Mouse (Mus musculus) midbrain, postnatal 0 days (tissue): ENCODE data around the gene Edn1. TPM values are rescaled to one million over a fixed set of nuclear protein-coding genes. Genes with fewer than 3 reads are reported as not detected.

ENCODE experiments used
- ATAC-seq: fragments of 200-750 bp; cut with Nextera tagmentation; 2 replicates; pipeline ENCODE4 v1.8.0; 2017; ENCODE audit warnings: moderate number of reproducible peaks, mild to moderate bottlenecking, moderate TSS enrichment, moderate library complexity; ENCODE audit not compliant: low FRiP score
- DNase-seq: peaks from one replicate; pipeline ENCODE4 v3.0.0-alpha.2; 2015; ENCODE audit warnings: low spot score
- H3K27ac ChIP-seq: fragments of 300-500 bp; sonication (generic); 2 replicates; pipeline ENCODE4 v1.5.1; 2014; ENCODE audit warnings: low read depth, mild to moderate bottlenecking, low read length, mixed read lengths
- H3K27me3 ChIP-seq: fragments of 300-500 bp; sonication (generic); 2 replicates; pipeline ENCODE4 v1.6.1; 2014; ENCODE audit warnings: low read length, control low read depth, mixed read lengths; ENCODE audit not compliant: insufficient read depth
- H3K36me3 ChIP-seq: fragments of 300-500 bp; sonication (generic); 2 replicates; pipeline ENCODE4 v1.6.1; 2014; ENCODE audit warnings: low read length, control low read depth, mixed read lengths; ENCODE audit not compliant: insufficient read depth
- H3K4me1 ChIP-seq: fragments of 300-500 bp; sonication (generic); 2 replicates; pipeline ENCODE4 v1.6.1; 2014; ENCODE audit warnings: mild to moderate bottlenecking, control low read depth, antibody characterized with exemption, low read length, mixed read lengths; ENCODE audit not compliant: insufficient read depth
- H3K4me2 ChIP-seq: fragments of 300-500 bp; sonication (generic); 2 replicates; pipeline ENCODE4 v1.6.1; 2014; ENCODE audit warnings: low read depth, mild to moderate bottlenecking, low read length, mixed read lengths; ENCODE audit not compliant: poor library complexity, severe bottlenecking
- H3K4me3 ChIP-seq: fragments of 300-500 bp; sonication (generic); 2 replicates; pipeline ENCODE4 v1.5.1; 2014; ENCODE audit warnings: low read depth, mild to moderate bottlenecking, low read length, moderate library complexity
- H3K9ac ChIP-seq: fragments of 300-500 bp; sonication (generic); replicated peaks from 2 replicates; pipeline ENCODE4 v1.6.1; 2014; ENCODE audit warnings: mild to moderate bottlenecking, low read length, moderate library complexity, mixed read lengths; ENCODE audit not compliant: poor library complexity, severe bottlenecking
- H3K9me3 ChIP-seq: fragments of 300-500 bp; sonication (generic); 2 replicates; pipeline ENCODE4 v1.6.1; 2016; ENCODE audit warnings: low read length, control low read depth
- CTCF ChIP-seq: IDR thresholded peaks from 2 replicates; pipeline ENCODE4 v1.5.1; 2016; ENCODE audit warnings: antibody characterized with exemption, mild to moderate bottlenecking
- WGBS: fragments of 180-500 bp; shearing (Covaris S2); extraction: QIAGEN DNeasy Blood & Tissue Kit; methylation state at CpG from one replicate; pipeline ENCODE4 v1.1.7; 2014; 5-methylcytosine and 5-hydroxymethylcytosine counted together
- polyA plus RNA-seq: library from polyadenylated mRNA; unstranded; fragments of >200 nt; fragmentation: Nextera tagmentation; extraction: Ambion mirVana; gene quantifications from 2 replicates; pipeline ENCODE4 v1.2.1, GENCODE M21; 2015
- total RNA-seq: library from RNA; depleted of rRNA; stranded (reverse); fragments of >200 nt; gene quantifications from 2 replicates; pipeline ENCODE4 v1.2.3, GENCODE M21; 2014

Edn1 gene
- total and polyA plus RNA-seq, 2 experiments from 2014 or later = 3.2 to 4.4 TPM

DNA sequence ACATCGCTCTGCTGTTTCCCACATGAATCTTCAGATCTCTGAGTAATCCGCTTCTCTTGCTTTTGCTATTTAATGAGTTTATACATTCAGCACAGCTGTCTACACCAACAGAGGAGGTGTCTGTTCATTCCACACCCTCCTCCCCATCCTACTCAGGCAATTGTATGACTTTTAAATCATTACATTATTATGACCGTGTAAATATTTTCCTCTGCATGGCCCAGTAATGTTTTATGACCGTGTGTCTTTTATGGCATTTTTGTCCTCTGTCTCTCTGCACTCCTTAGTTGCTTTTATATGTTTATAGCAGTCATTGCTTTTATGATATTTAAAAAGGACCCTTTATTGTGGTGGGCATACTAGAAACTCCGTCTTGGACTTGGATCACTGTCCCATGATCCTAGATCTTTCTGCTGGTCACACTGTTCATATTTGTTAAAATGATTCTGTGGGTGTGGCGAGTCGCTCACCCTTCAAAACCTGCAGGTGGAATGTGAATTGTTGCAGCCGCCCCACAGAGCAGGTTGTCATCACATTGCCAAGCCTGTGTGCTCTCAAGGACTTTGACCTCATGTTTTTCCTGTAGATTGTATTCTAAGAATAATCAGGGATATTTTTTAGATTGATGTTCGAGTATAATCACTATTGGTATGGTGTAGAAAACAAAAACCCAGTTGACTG, 24.4 kb upstream of the Edn1 start:
- no peak for TF ChIP-seq CTCF
- 89% methylated on average over 9 of the region's 9 CpGs for WGBS
- Histone ChIP-seq H3K4me3 (no peak overlapping the region), H3K9me3 (no peaks in the 10 kb centered on the region), H3K27me3 (no peaks in the 10 kb centered on the region), H3K36me3 (no peaks in the 10 kb centered on the region), H3K9ac (no peak overlapping the region), H3K4me2 (no peak overlapping the region), H3K4me1 (no peaks in the 10 kb centered on the region), H3K27ac (no peak overlapping the region)
- ATAC-seq (no peak), DNase-seq (no peak)

DNA sequence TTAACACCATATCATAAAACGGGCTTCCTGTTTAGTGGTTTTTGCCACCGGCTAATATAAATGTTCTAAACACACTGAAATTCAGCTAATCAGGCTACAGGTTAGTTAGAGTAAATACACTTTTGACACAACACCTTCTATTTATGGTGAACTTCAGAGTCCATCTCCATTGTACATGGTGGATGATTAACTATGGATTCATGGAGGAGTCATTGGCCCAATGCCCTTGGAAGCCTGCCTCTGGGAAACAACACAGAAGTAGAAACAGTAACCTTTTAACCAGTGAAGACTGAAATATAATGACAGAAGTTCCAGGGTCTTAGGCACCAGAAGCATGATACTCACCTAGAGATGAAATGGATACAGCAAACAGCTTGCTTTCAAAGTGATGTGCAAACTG, 23.5 kb upstream of the Edn1 start:
- H3K36me3 ChIP-seq = no peaks in the 10 kb centered on the region
- 97% methylated on average over 2 of the region's 2 CpGs for WGBS
- H3K27me3 ChIP-seq = no peaks in the 10 kb centered on the region
- H3K9me3 ChIP-seq = no peaks in the 10 kb centered on the region
- no peak overlapping the region for H3K4me2 ChIP-seq
- no peak for ATAC-seq
- no peak overlapping the region for H3K9ac ChIP-seq
- no peak for DNase-seq
- no peaks in the 10 kb centered on the region for H3K4me1 ChIP-seq
- no peak overlapping the region for H3K27ac ChIP-seq
- no peak overlapping the region for H3K4me3 ChIP-seq
- TF ChIP-seq CTCF = no peak

DNA sequence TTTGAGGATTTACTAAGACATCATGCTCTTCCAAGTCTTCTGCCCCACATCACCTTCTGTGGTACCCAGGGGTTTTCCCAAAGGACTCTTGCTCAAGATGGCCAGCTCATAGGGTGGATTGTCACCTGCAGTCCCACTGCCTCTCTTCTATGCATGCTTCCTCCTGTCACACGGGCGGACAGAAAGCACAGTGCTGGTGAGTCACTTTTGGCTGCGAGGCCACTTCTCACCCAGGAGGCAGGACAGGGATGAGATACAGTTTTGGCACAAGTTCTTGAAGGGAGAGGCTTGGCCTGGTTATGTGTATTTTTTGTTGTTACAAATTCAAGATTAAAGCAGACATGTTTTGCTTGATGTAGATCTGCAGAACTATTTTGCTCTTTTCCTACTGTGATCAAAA, 15.4 kb upstream of the Edn1 start:
- DNase-seq = no peak
- Histone ChIP-seq H3K9ac (no peak overlapping the region), H3K27ac (no peak overlapping the region), H3K4me2 (no peak overlapping the region), H3K4me1 (no peaks in the 10 kb centered on the region), H3K4me3 (no peak overlapping the region), H3K9me3 (no peaks in the 10 kb centered on the region), H3K27me3 (no peaks in the 10 kb centered on the region), H3K36me3 (no peaks in the 10 kb centered on the region)
- no peak for ATAC-seq
- TF ChIP-seq CTCF = no peak
- 91% methylated on average over 3 of the region's 3 CpGs for WGBS

DNA sequence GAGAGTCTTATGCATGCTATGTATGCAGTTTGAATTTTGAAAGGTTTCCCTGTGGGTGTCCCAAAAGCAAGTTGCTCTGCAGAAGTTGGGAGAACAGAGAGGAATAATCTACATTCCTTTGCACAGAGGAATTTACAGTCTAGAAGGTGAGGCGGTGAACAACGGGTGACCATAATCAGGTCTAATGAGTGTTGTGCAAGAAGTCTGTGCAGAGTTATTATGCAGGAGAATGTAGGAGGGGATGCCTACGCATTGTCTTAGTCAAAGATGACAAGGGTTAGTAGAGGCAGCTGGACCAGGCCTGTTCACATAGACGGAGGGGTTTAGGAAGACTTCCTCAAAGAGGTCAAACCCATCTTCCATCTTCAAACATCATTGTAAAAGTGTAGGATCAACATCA, 14.5 kb upstream of the Edn1 start:
- H3K27me3 ChIP-seq = no peaks in the 10 kb centered on the region
- no peaks in the 10 kb centered on the region for H3K36me3 ChIP-seq
- 88% methylated on average over 4 of the region's 4 CpGs for whole genome bisulfite sequencing
- no peak overlapping the region for H3K4me3 ChIP-seq
- no peak for TF ChIP-seq CTCF
- DNase-seq (no peak), ATAC-seq (no peak)
- no peak overlapping the region for H3K27ac ChIP-seq
- H3K4me1 ChIP-seq = no peaks in the 10 kb centered on the region
- no peak overlapping the region for H3K9ac ChIP-seq
- H3K9me3 ChIP-seq = no peaks in the 10 kb centered on the region
- H3K4me2 ChIP-seq = no peak overlapping the region

DNA sequence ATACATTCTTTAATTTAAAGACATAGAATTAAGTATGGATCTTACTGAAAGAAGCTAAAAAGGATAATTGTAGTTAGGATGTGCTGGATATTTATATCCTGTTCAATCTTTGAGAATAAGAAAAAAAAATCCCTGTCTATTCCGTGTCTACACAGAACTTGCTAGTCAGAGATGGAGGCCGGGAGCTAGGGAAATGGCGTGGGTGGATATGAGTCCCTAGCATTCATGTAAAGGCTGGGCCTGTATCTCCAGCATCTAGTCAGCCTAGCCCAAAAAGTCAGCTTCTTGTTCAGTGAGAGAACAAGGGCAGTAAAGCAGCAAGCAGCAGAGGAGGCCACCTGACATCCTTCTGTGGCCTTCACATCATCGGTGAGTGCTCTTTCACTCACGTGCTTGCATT, 8.7 kb upstream of the Edn1 start:
- Histone ChIP-seq H3K27me3 (no peaks in the 10 kb centered on the region), H3K9ac (no peak overlapping the region), H3K4me1 (no peaks in the 10 kb centered on the region), H3K4me3 (no peak overlapping the region), H3K36me3 (no peaks in the 10 kb centered on the region), H3K27ac (no peak overlapping the region), H3K9me3 (no peaks in the 10 kb centered on the region), H3K4me2 (no peak overlapping the region)
- 78% methylated on average over 5 of the region's 5 CpGs for WGBS
- DNase-seq = no peak
- ATAC-seq = no peak
- TF ChIP-seq CTCF = no peak

DNA sequence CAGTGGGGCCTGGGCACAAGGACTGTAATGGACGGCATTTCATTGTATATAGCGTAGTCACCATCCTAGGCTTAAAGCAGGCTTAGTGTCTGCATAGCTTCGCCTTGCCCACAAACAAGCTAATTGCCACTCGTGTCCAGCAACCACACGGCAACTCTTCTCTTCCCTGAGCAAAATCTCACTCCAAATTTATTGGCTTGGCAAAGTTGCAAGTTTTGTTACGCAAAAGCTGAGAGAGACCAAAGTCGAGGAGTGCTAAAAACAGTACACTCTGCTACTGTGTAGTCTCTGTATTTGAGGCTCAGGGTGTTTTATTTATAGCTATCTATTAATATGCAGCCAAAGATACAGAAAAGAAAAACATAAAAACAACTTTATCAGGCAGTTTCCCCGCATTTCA, 3.0 kb upstream of the Edn1 start:
- no peak for TF ChIP-seq CTCF
- DNase-seq = no peak
- H3K4me3 ChIP-seq = no peak overlapping the region
- H3K4me2 ChIP-seq = no peak overlapping the region
- H3K27ac ChIP-seq = no peak overlapping the region
- peaks cover 7% of the 10 kb centered on the region; the same call in 1 of the 2 replicates for H3K27me3 ChIP-seq
- H3K36me3 ChIP-seq = no peaks in the 10 kb centered on the region
- WGBS = 72% methylated on average over 8 of the region's 8 CpGs
- H3K4me1 ChIP-seq = 0 out of 2 replicates have a peak, but pooled peaks cover 4% of the 10 kb centered on the region
- H3K9me3 ChIP-seq = no peaks in the 10 kb centered on the region
- H3K9ac ChIP-seq = no peak overlapping the region
- ATAC-seq = no peak
